Mouse (Mus musculus) heart, postnatal 0 days (tissue): ENCODE measurements around the gene Plcb1.

Experiments
- CTCF ChIP-seq: IDR thresholded peaks from 2 replicates; pipeline ENCODE4 v1.5.1; 2016; ENCODE audit warnings: antibody characterized with exemption, control low read depth, low read depth
- EP300 ChIP-seq: IDR thresholded peaks from 2 replicates; pipeline ENCODE4 v1.6.1; 2016; ENCODE audit warnings: antibody characterized with exemption, low read depth

DNA sequence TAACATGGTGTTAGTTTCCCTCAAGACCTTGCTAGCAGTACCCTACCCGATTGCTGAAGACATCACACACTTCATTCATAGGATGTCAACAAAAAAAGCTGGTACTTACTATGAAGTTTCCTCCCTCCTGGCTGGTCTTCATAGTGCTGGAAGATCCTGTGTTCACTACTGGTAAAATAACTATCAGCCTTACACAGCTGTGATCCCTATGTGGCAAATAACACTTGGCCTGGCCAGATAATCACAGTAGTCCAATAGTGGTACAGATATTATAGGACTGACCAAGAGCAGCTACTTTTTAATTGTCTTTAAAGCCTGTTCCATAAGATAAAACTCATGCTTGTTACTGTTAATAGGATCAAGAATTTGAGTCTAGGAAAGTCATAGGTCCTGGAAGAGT is 52.3 kb downstream of the Plcb1 start:
- TF ChIP-seq CTCF (no peak), EP300 (no peak)
